Mouse (Mus musculus): ENCODE results near the gene Arl8a. TPM values are rescaled to one million over a fixed set of nuclear protein-coding genes. Genes with fewer than 3 reads are reported as not detected.

Gene Arl8a
- total RNA-seq (2014; fragmentation: Nextera tagmentation): 93.7 and 103 TPM in 2 replicates
- total RNA-seq (2017): 45.0 and 46.6 TPM in 2 replicates
- 88.0 and 99.6 TPM in 2 replicates for polyA plus RNA-seq (2012)

DNA sequence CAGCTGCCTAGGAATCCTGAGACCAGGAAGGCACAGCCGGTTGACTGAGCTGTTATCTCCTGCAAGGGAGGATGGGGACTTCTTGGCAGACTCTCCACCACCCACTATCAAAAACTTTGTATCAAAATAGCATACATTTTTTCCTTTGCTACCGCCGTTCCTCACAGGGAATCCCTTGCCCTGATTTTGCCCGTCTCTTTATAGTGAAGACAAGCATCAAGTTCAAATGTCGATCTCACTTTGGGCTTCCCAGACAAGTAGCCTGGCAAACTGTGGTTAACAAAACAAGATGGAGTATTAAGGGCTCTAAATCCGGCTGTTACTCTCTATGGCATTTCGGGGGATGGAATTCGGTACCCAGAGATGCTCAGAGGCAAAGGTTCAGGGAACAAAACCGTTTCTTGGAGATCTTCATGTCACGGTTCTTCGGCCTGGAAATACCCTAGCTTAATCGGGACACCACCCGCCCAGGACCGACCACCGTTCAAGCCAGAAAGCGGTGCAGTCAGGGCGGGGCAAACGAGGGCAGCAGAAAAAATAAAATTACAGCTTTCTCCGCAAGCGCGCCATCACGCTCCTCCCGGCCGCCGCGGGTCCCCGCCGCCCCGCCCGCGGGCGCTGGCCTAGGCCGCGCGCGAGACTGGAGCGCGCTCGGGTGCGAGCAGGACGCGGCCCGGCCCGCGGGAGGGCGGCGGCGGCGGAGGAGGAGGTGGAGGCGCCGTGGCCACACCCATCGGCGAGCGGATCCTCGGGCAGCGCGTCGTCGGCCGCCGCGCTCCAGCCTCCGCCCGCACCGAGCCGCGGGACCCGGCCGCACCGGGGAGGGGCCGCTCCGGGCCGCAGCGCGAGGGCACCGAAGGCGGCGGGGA is at the start of gene Arl8a:
Gene Arl8a (plus strand): TSS at position 748 of the 869 bp plus-strand sequence.
- ATAC-seq (ENCODE audit: extremely low read depth, insufficient number of reproducible peaks, low FRiP score, poor library complexity, severe bottlenecking): no peak
- no peaks in the 10 kb centered on the region for H3K27me3 ChIP-seq (ENCODE audit: insufficient read depth, low read length)
- peaks cover 76% of the 10 kb centered on the region for H3K36me3 ChIP-seq (replicated peaks)
- DNase-seq (ENCODE audit: low spot score): peak; percentile 80
- H3K4me1 ChIP-seq (ENCODE audit: insufficient read depth, low read depth, low read length): peaks cover 75% of the 10 kb centered on the region
- peak within 1 kb of the TSS; percentile 90 for H3K4me3 ChIP-seq (ENCODE audit: low read depth, low read length)
- TF ChIP-seq GATA1 (IDR thresholded peaks at IDR 0.05; ENCODE audit: borderline replicate concordance, low read length): no peak
- TF ChIP-seq POLR2AphosphoS5 (IDR thresholded peaks at IDR 0.05; ENCODE audit: insufficient replicate concordance, low read depth, low read length): peak; percentile 84; the same call in 1 of the 2 replicates
- no peak for TF ChIP-seq TAL1 (conservative IDR thresholded peaks at IDR 0.05; ENCODE audit: low read depth, low read length)
- TF ChIP-seq GATA2 (IDR thresholded peaks at IDR 0.05; ENCODE audit: borderline replicate concordance, low read depth, low read length): no peak
- no peaks in the 10 kb centered on the region for H3K9me3 ChIP-seq (replicated peaks)

DNA sequence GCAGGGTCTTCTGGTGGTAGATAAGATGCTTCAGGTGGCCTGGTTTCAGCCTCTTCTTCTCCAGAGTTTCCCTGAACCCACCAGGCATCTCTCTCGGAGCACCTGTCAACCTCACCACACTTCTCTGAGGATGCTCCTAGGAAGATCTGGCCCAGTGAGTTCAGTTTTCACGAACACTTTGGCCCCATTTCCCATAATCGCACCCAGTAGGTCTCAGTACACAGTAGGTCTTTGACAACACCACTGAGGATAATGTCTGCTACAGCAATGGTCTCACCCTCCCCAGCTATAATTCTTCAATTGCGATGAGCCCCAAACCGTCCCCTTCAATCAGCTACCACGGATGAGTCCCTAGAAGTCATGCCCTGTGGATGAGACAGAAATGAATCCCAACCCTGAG is 49.2 kb upstream of the Arl8a start:
- no peak for TF ChIP-seq TAL1 (conservative IDR thresholded peaks at IDR 0.05; ENCODE audit: low read depth, low read length)
- TF ChIP-seq POLR2AphosphoS5 (IDR thresholded peaks at IDR 0.05; ENCODE audit: insufficient replicate concordance, low read depth, low read length): no peak
- TF ChIP-seq GATA1 (IDR thresholded peaks at IDR 0.05; ENCODE audit: borderline replicate concordance, low read length): no peak
- no peak for TF ChIP-seq CTCF (IDR thresholded peaks at IDR 0.05; ENCODE audit: low read depth, low read length)
- no peak for TF ChIP-seq GATA2 (IDR thresholded peaks at IDR 0.05; ENCODE audit: borderline replicate concordance, low read depth, low read length)
- Histone ChIP-seq H3K4me1 (ENCODE audit: insufficient read depth, low read depth, low read length) (peaks cover 6% of the 10 kb centered on the region; the same call in 1 of the 2 replicates), H3K27me3 (ENCODE audit: insufficient read depth, low read length) (peaks cover 61% of the 10 kb centered on the region), H3K36me3 (replicated peaks) (no peaks in the 10 kb centered on the region), H3K4me3 (ENCODE audit: low read depth, low read length) (no peak overlapping the region), H3K9me3 (replicated peaks) (no peaks in the 10 kb centered on the region)
- ATAC-seq (ENCODE audit: extremely low read depth, insufficient number of reproducible peaks, low FRiP score, poor library complexity, severe bottlenecking) (no peak), DNase-seq (ENCODE audit: low spot score) (no peak)

DNA sequence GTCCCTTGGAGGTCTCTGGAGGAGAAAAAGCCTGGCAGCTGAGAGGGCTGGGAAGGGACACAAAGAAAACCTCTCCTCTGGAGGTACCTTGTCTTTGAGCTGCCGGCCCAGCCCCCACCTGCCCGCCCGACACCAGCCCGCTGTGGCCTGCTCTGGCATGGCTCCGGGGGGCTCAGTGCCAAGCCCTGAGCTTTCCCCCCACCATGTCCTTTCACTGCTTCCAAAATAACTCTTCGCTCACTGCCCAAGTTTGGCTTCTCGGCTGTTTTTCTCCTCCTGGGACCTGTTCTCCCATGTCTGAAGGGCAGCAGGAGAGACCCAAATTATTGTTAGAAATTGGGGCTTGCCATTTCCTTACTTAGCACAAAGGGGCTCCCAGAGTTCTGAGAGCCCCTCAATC is 48.2 kb upstream of the Arl8a start:
- no peaks in the 10 kb centered on the region for H3K36me3 ChIP-seq (replicated peaks)

DNA sequence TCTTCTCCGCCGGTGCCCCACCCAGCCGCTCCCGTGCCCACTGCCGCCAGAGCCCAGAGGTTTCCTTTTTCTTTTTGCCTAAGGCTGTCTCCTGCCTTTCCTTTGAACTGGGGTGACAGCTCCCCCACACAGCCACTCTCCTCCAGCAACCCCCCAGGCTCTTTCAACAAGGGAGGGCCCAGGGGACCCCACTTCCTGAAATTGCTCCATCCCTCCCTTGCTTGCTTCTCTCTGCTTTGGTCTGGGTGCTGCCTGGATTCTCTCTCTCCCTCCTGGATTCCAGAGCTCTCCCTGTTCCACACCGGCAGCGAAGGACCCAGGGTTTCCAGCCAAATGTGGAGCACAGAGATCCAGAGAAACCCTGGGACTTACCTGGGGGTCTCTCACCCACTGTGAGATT is 46.2 kb upstream of the Arl8a start:
- Histone ChIP-seq H3K9me3 (replicated peaks) (no peaks in the 10 kb centered on the region), H3K27me3 (ENCODE audit: insufficient read depth, low read length) (peaks cover 72% of the 10 kb centered on the region), H3K36me3 (replicated peaks) (no peaks in the 10 kb centered on the region), H3K4me1 (ENCODE audit: insufficient read depth, low read depth, low read length) (peaks cover 11% of the 10 kb centered on the region), H3K4me3 (ENCODE audit: low read depth, low read length) (no peak overlapping the region)
- no peak for DNase-seq (ENCODE audit: low spot score)
- ATAC-seq (ENCODE audit: extremely low read depth, insufficient number of reproducible peaks, low FRiP score, poor library complexity, severe bottlenecking): no peak
- TF ChIP-seq CTCF (IDR thresholded peaks at IDR 0.05; ENCODE audit: low read depth, low read length): no peak
- TF ChIP-seq TAL1 (conservative IDR thresholded peaks at IDR 0.05; ENCODE audit: low read depth, low read length): no peak
- TF ChIP-seq GATA1 (IDR thresholded peaks at IDR 0.05; ENCODE audit: borderline replicate concordance, low read length): no peak
- TF ChIP-seq POLR2AphosphoS5 (IDR thresholded peaks at IDR 0.05; ENCODE audit: insufficient replicate concordance, low read depth, low read length): no peak
- TF ChIP-seq GATA2 (IDR thresholded peaks at IDR 0.05; ENCODE audit: borderline replicate concordance, low read depth, low read length): no peak

More for the DNA sequence above, 48.2 kb upstream of the Arl8a start:
- ATAC-seq (ENCODE audit: extremely low read depth, insufficient number of reproducible peaks, low FRiP score, poor library complexity, severe bottlenecking) (no peak), DNase-seq (ENCODE audit: low spot score) (no peak)
- Histone ChIP-seq H3K9me3 (replicated peaks) (no peaks in the 10 kb centered on the region), H3K27me3 (ENCODE audit: insufficient read depth, low read length) (peaks cover 68% of the 10 kb centered on the region), H3K4me1 (ENCODE audit: insufficient read depth, low read depth, low read length) (peaks cover 6% of the 10 kb centered on the region; the same call in 1 of the 2 replicates), H3K4me3 (ENCODE audit: low read depth, low read length) (no peak overlapping the region)
- no peak for TF ChIP-seq POLR2AphosphoS5 (IDR thresholded peaks at IDR 0.05; ENCODE audit: insufficient replicate concordance, low read depth, low read length)

DNA sequence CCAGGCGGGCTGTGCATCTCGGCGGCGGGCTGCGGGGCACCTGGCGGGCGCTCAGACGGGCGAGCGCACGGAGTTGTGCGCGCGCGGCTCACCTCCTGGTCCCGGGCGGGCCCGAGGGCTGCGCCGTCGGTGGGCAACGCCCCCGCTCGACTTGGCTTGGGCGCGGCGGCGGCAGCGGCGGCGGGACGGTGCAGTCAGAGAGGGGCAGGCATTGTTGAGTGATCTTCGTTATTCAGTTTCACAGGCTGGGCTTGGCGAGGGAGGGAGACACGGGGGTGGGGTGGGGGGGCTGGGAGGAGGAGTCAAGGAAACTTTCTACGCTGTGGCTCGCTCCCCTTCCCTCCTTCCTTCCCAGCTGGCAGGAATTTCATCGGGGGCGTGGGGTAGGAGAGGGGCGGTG is 41.5 kb upstream of the Arl8a start, which contains the start of gene Lgr6:
Gene Lgr6 (minus strand): TSS at position 153 of the 400 bp plus-strand sequence.
- Histone ChIP-seq H3K27me3 (ENCODE audit: insufficient read depth, low read length) (peaks cover 48% of the 10 kb centered on the region), H3K4me1 (ENCODE audit: insufficient read depth, low read depth, low read length) (peaks cover 35% of the 10 kb centered on the region), H3K4me3 (ENCODE audit: low read depth, low read length) (peak within 1 kb of the TSS; percentile 34; the same call in 1 of the 2 replicates), H3K36me3 (replicated peaks) (peaks cover 19% of the 10 kb centered on the region), H3K9me3 (replicated peaks) (no peaks in the 10 kb centered on the region)
- no peak for DNase-seq (ENCODE audit: low spot score)
- TF ChIP-seq TAL1 (conservative IDR thresholded peaks at IDR 0.05; ENCODE audit: low read depth, low read length): no peak
- no peak for TF ChIP-seq GATA1 (IDR thresholded peaks at IDR 0.05; ENCODE audit: borderline replicate concordance, low read length)
- TF ChIP-seq POLR2AphosphoS5 (IDR thresholded peaks at IDR 0.05; ENCODE audit: insufficient replicate concordance, low read depth, low read length): no peak
- no peak for TF ChIP-seq CTCF (IDR thresholded peaks at IDR 0.05; ENCODE audit: low read depth, low read length)
- TF ChIP-seq GATA2 (IDR thresholded peaks at IDR 0.05; ENCODE audit: borderline replicate concordance, low read depth, low read length): no peak
- ATAC-seq (ENCODE audit: extremely low read depth, insufficient number of reproducible peaks, low FRiP score, poor library complexity, severe bottlenecking): no peak

DNA sequence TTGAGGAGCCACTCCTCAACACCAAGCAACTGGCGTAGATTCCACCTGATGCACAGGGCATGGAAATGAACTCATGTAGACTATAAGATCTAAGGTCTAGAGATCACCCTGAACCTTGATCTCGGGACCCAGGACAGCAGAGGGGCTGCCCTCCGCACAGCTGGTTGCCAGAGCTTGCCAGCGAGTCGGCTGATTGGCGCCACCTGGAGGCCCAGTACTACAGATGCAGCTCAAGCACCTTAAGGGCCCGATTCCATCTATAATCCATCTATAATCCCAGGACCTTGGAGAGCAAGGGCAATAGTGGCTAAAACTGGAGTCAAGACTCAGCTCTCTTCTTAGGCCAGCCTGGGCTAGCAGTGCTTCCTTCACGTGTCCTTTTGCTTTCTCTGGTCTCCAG is 40.7 kb upstream of the Arl8a start:
- TF ChIP-seq TAL1 (conservative IDR thresholded peaks at IDR 0.05; ENCODE audit: low read depth, low read length) (no peak), GATA2 (IDR thresholded peaks at IDR 0.05; ENCODE audit: borderline replicate concordance, low read depth, low read length) (no peak), POLR2AphosphoS5 (IDR thresholded peaks at IDR 0.05; ENCODE audit: insufficient replicate concordance, low read depth, low read length) (no peak), CTCF (IDR thresholded peaks at IDR 0.05; ENCODE audit: low read depth, low read length) (peak; percentile 87), GATA1 (IDR thresholded peaks at IDR 0.05; ENCODE audit: borderline replicate concordance, low read length) (no peak)
- Histone ChIP-seq H3K36me3 (replicated peaks) (peaks cover 28% of the 10 kb centered on the region), H3K4me3 (ENCODE audit: low read depth, low read length) (no peak overlapping the region), H3K27me3 (ENCODE audit: insufficient read depth, low read length) (peaks cover 40% of the 10 kb centered on the region), H3K4me1 (ENCODE audit: insufficient read depth, low read depth, low read length) (peaks cover 39% of the 10 kb centered on the region), H3K9me3 (replicated peaks) (no peaks in the 10 kb centered on the region)
- ATAC-seq (ENCODE audit: extremely low read depth, insufficient number of reproducible peaks, low FRiP score, poor library complexity, severe bottlenecking) (peak; percentile 29; the same call in 1 of the 2 replicates), DNase-seq (ENCODE audit: low spot score) (peak; percentile 81)
